Mouse (Mus musculus) ES-Bruce4 (cell line): ENCODE measurements around the gene Zfp383. TPM values are rescaled to one million over a fixed set of nuclear protein-coding genes. Genes with fewer than 3 reads are reported as not detected.
A peak's percentile ranks its signal among the peaks of the same experiment; 100 is the strongest.

ENCODE experiments used
- H3K27ac ChIP-seq: 2 replicates; pipeline ENCODE4 v1.5.1; 2012; ENCODE audit warnings: low read length, inconsistent platforms; ENCODE audit not compliant: insufficient read depth
- H3K27me3 ChIP-seq: 2 replicates; pipeline ENCODE4 v1.6.1; 2012; ENCODE audit warnings: mild to moderate bottlenecking, low read length, inconsistent platforms; ENCODE audit not compliant: control insufficient read depth, poor library complexity, insufficient read depth, severe bottlenecking
- H3K36me3 ChIP-seq: 2 replicates; pipeline ENCODE4 v1.6.1; 2012; ENCODE audit warnings: inconsistent platforms, mild to moderate bottlenecking, low read length, moderate library complexity; ENCODE audit not compliant: control insufficient read depth, poor library complexity, insufficient read depth, severe bottlenecking
- H3K4me1 ChIP-seq: one replicate; pipeline ENCODE4 v1.8.1; 2011; ENCODE audit warnings: low read length; ENCODE audit not compliant: control insufficient read depth, insufficient read depth
- H3K4me3 ChIP-seq: 2 replicates; pipeline ENCODE4 v1.5.1; 2011; ENCODE audit warnings: low read depth, mild to moderate bottlenecking, low read length
- H3K9ac ChIP-seq: 2 replicates; pipeline ENCODE4 v1.6.1; 2012; ENCODE audit warnings: low read depth, mild to moderate bottlenecking, inconsistent platforms; ENCODE audit not compliant: poor library complexity, severe bottlenecking
- H3K9me3 ChIP-seq: replicated peaks from 2 replicates; pipeline ENCODE4 v1.6.1; 2012; ENCODE audit warnings: mild to moderate bottlenecking, low read length, inconsistent platforms; ENCODE audit not compliant: control insufficient read depth, poor library complexity, insufficient read depth, severe bottlenecking
- CTCF ChIP-seq: IDR thresholded peaks from one replicate; pipeline ENCODE4 v1.8.1; 2011; ENCODE audit warnings: low read depth, low read length
- EP300 ChIP-seq: IDR thresholded peaks from 2 replicates; pipeline ENCODE4 v1.6.1; 2011; ENCODE audit warnings: low read depth, low read length; ENCODE audit not compliant: insufficient read depth
- POLR2A ChIP-seq: IDR thresholded peaks from one replicate; pipeline ENCODE4 v1.8.1; 2011; ENCODE audit warnings: low read length; ENCODE audit not compliant: insufficient read depth
- polyA plus RNA-seq: library from polyadenylated mRNA; stranded (reverse); fragments of >200 nt; gene quantifications from 2 replicates; pipeline ENCODE4 v1.2.4, GENCODE M21; 2011; ENCODE audit warnings: low read depth; ENCODE audit not compliant: missing spikeins, insufficient read depth, insufficient read length

Gene Zfp383
- polyA plus RNA-seq, 1 experiment: 10.8 TPM

DNA sequence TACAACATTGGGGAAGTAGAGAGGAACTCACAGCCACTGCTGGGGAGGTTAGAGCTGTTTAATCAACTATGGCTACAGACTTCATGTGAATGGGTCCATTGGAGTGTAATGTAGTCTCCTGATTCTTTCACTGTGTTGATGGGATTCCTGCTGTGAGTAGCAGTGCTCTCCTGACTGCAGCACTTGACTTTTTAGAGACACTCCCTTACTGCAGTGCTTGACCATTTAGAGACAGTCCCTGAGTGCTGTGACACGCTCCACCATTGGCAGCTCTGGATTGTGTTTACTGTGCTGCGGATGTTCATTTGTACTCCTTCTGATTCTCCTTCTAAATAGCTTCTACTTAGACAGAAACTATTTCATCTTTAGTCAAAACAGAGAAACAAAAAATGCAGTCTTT lies 34.7 kb downstream of the Zfp383 start:
- Histone ChIP-seq H3K4me3 (no peak overlapping the region; the same call in 1 of the 2 replicates), H3K4me1 (peaks cover 9% of the 10 kb centered on the region), H3K9me3 (no peaks in the 10 kb centered on the region), H3K27ac (peak overlapping the region; percentile 99), H3K9ac (peak overlapping the region; percentile 73), H3K36me3 (no peaks in the 10 kb centered on the region), H3K27me3 (no peaks in the 10 kb centered on the region)
- TF ChIP-seq EP300 (peak; percentile 68; the same call in 1 of the 2 replicates), POLR2A (no peak)

DNA sequence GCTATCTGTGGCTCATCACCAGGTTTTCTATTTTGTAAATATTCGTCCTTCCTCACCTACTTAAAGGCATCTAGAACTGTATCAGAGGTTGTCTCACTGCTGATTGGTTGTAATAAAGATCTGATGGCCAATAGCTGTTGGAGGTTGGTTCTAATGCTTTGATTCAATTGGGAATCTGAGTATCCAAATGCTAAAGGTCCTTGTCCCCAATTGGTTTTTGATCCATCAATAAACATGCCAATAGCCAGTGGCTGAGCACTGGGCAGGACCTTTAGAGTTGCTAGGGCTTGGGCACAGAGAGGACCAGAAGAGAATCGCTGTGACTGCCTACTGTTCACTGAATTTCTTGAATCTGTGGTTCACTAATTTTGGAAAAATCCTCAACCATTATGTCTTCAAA lies 35.7 kb downstream of the Zfp383 start:
- no peaks in the 10 kb centered on the region for H3K9me3 ChIP-seq
- TF ChIP-seq CTCF: no peak
- TF ChIP-seq POLR2A: no peak
- no peak for TF ChIP-seq EP300
- no peaks in the 10 kb centered on the region for H3K27me3 ChIP-seq
- H3K4me1 ChIP-seq: peaks cover 9% of the 10 kb centered on the region
- H3K9ac ChIP-seq: peak overlapping the region; percentile 73
- no peaks in the 10 kb centered on the region for H3K36me3 ChIP-seq
- peak overlapping the region; percentile 21; the same call in 1 of the 2 replicates for H3K4me3 ChIP-seq
- H3K27ac ChIP-seq: peak overlapping the region; percentile 99

DNA sequence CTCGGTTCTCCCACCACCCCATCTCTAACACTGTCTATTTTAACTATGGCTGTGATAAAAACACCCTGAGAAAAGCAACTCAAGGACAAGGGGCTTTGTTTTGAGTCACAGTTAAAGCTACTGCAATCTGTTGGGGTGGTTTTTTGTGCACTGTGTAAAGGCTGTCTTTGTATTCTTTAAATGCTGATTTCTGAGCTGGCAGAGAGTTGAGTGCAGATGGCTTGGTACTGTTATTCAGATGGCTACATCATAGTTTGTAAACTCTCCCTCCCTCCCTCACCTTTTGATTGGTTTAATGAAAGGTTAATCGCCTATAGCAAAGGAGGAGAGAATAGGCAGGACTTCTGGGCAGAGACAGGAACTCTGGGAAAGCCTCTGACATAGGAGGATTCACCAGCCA lies 36.2 kb downstream of the Zfp383 start:
- no peaks in the 10 kb centered on the region for H3K9me3 ChIP-seq
- H3K9ac ChIP-seq: peak overlapping the region; percentile 38
- peak overlapping the region; percentile 54; the same call in 1 of the 2 replicates for H3K4me3 ChIP-seq
- peaks cover 9% of the 10 kb centered on the region for H3K4me1 ChIP-seq
- TF ChIP-seq POLR2A (peak; percentile 45), CTCF (no peak), EP300 (peak; percentile 68; the same call in 1 of the 2 replicates)
- no peaks in the 10 kb centered on the region for H3K36me3 ChIP-seq
- H3K27me3 ChIP-seq: no peaks in the 10 kb centered on the region
- peak overlapping the region; percentile 99 for H3K27ac ChIP-seq

DNA sequence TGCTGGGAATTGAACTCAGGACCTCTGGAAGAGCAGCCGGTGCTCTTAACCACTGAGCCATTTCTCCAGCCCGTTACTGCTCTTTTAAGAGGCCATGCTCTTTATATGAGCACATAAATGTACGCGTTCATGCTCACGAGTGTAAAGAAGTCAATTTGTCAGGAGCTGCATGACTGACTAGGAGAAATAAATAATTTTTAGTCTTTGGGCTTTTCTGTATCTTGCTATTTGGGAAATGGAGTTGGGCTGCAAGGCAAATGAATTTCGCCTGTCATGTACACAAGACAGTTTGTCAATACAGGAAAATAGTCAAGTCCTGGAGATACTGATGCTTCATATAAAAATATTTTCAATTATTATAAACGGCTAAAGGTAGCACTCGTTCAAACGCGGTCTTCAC lies 45.1 kb downstream of the Zfp383 start:
- H3K27ac ChIP-seq: peak overlapping the region; percentile 54; the same call in 1 of the 2 replicates
- H3K9ac ChIP-seq: peak overlapping the region; percentile 44
- H3K36me3 ChIP-seq: no peaks in the 10 kb centered on the region; the same call in 1 of the 2 replicates

DNA sequence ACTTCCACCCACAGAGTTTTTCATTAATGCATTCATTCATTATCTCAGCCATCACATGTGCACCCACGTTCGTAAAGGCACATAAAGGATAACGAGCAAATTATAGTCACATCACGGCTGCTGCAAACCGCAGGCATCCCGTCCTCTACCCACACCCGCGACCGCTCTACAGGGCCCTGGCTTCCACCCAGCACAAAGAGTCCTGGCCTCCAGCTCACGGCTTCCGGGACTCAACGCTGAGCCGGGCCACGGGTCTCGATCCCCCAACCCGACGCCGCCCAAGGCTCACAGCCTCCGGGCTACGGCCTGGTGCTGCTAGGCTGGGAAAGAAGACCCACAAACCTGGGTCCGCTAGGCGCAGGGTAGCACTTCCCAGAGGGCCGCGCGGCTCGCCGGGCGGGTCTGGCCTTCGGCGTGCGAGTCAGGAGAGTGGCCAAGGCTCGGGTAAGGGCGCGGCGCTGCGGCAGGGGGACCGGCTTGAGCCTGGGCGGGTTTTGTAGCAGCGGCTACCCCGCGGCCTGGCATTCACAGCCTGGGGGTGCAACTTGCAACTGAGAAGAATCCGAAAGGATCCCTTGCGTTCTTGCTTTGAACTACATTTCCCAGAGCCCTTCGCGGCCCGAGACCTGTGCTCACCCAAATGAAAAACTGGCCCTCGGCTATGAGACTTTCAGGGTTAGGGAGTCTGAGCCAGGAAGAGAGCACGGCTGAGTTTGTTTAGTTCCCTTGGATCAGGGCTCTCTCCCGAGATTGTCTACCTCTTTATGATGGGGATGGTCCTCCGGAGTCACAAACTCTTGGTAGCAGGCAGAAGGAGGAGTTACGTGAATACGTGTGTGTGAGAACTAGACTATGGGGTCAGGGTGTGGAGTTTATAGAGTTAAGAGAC lies 45.7 kb downstream of the Zfp383 start, which contains the start of gene Zfp74:
Gene Zfp74 (minus strand): TSS at position 577 of the 889 bp plus-strand sequence.
- TF ChIP-seq CTCF: no peak
- no peak for TF ChIP-seq EP300
- no peak for TF ChIP-seq POLR2A
- H3K36me3 ChIP-seq: no peaks in the 10 kb centered on the region; the same call in 1 of the 2 replicates
- H3K9me3 ChIP-seq: no peaks in the 10 kb centered on the region
- H3K27ac ChIP-seq: peak within 1 kb of the TSS; percentile 54
- no peaks in the 10 kb centered on the region for H3K27me3 ChIP-seq
- H3K4me3 ChIP-seq: peak within 1 kb of the TSS; percentile 89
- H3K4me1 ChIP-seq: no peaks in the 10 kb centered on the region
- peak within 1 kb of the TSS; percentile 44 for H3K9ac ChIP-seq

More for the DNA sequence above, 45.1 kb downstream of the Zfp383 start:
- TF ChIP-seq CTCF: no peak
- TF ChIP-seq EP300: no peak
- TF ChIP-seq POLR2A: no peak
- no peaks in the 10 kb centered on the region for H3K4me1 ChIP-seq
- no peaks in the 10 kb centered on the region for H3K9me3 ChIP-seq
- H3K27me3 ChIP-seq: no peaks in the 10 kb centered on the region
- peak overlapping the region; percentile 89 for H3K4me3 ChIP-seq

DNA sequence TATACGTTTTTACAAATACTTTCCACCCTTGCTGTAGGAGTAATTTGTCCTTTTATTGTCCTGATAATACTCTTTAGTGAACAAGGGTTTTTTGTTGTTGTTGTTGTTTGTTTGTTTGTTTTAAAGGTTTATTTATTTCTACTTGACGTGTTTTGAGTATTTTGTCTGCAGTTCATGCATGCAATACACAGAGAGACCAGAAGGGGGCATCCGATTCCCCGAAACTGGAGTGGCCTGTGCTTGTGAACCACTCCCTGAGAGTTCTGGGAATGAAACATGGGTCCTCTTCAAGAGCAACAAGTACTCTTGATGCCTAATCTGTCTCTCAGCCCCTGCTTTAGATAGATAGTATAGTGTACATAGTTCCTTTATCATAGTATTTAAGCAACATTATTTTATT lies 46.7 kb downstream of the Zfp383 start:
- no peak overlapping the region for H3K4me3 ChIP-seq
- no peaks in the 10 kb centered on the region for H3K9me3 ChIP-seq
- no peak overlapping the region for H3K27ac ChIP-seq
- no peaks in the 10 kb centered on the region for H3K4me1 ChIP-seq
- peak; percentile 58 for TF ChIP-seq CTCF
- TF ChIP-seq POLR2A: no peak
- no peaks in the 10 kb centered on the region; the same call in 1 of the 2 replicates for H3K36me3 ChIP-seq
- H3K27me3 ChIP-seq: no peaks in the 10 kb centered on the region
- H3K9ac ChIP-seq: no peak overlapping the region
